Mouse (Mus musculus) urinary bladder, adult 18-20 months (tissue): ENCODE data around the gene Rbpj.
"Not testable (repeated sequence)": the region's sequence is repeated elsewhere in the genome, so short reads cannot be mapped to it uniquely, and the experiment has no call there.

Experiments used
- DNase-seq, 2 experiments: peaks; one replicate each; pipeline ENCODE4 v3.0.0; 2022; ENCODE audit warnings: low spot score in 2 of 2, mixed read lengths in 2 of 2

Gene Rbpj

GRCm38 (mm10) chr5:53550329-53550728 is 84.4 kb downstream of the Rbpj start:
- DNase-seq, result not testable (repeated sequence)

GRCm38 (mm10) chr5:53551394-53551793 is 85.4 kb downstream of the Rbpj start:
- DNase-seq, result no peak

- DNase-seq, result no peak
These were observed 86.0 kb downstream of the Rbpj start for GRCm38 (mm10) chr5:53551910-53552309.

- DNase-seq, result no peak
These were observed 87.3 kb downstream of the Rbpj start for GRCm38 (mm10) chr5:53553281-53553680.

DNA sequence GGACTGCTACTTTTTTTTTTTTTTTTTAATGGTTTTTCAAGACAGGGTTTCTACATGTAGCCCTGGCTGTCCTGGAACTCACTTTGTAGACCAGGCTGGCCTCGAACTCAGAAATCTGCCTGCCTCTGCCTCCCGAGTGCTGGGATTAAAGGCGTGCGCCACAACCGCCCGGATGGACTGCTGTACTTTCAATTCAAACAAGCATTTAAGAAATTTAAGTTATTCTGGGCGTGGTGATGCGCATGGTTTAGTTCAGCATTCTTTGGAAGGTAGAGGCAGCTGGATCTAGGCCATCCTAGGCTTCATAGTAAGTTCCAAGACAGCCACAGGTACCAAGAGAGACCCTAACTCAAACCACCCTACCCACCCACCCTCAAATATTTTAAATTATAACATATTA is 88.2 kb downstream of the Rbpj start:
- no peak for DNase-seq

GRCm38 (mm10) chr5:53554926-53555325 is 89.0 kb downstream of the Rbpj start:
- DNase-seq, result no peak

DNA sequence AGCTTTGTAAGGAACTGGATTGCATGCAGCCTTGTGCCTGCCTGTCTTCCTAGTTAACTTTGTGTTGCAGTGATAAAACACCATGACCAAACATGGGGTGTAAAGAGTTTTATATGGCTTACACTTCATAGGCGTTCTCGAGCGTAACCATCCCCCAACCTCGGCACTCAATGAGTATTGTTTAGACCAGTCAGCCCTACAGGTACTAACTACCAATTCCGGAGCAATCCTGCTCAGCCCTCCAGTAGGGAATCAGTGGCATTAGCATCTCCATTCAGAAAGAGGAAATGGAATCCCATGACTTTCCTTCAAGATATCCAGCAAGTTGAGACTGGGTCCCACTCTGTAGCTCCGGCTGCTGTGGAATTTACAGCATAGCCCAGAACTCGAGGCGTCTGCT is 89.5 kb downstream of the Rbpj start:
- DNase-seq, result no peak

DNA sequence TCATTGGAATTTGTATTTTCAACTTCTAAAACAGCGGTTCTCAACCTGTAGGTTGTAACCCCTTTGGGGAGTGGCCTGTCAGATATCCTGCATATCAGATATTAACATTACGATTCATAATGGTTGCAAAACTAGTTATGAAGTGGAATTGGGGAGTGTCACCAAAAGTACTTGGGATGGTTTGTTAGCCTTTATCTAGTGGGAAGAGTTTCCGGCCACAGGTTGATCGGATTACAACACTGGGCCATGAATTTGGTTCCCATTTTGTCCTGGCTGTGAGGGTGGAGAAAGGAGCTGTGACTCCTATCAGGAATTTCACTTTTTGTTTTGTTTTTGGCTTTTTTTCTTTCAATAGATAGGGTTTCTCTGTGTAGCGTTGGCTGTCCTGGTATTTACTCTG is 90.0 kb downstream of the Rbpj start:
- DNase-seq, result no peak

DNA sequence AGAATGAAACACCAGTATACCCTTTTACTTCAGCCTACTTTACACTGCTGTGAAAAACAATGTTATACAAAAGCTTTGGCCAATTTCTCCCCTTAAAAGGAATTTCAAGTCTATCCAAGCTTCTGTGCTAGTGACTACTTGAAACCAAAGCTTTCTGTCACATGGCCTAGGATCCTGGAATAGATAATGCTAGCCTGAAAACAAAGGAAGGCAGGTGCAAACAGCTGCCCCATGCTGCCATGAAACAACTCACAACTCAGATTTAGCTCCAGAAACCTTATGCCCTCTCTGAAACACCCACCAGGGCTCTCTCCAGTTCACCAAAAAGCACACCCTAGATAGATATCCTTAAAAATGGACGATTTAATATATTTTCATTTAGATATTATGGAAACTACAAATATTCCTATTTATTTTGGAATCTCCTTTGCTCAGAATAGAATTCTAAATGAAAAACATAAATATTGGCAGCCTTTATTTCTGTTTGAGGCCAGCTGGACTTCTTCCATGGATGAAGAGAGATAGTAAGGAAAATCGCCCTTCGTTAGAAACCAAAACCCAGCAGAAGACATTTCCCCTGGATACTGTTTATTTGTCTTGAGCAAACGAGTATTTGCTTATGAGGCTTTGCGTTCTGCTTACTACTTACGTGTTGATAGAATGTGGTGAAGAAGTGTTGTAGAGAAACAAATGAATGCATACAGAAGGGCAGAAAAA is 91.8 kb downstream of the Rbpj start:
- no peak for DNase-seq

GRCm38 (mm10) chr5:53561160-53561559 is 95.2 kb downstream of the Rbpj start:
- DNase-seq, result no peak

DNA sequence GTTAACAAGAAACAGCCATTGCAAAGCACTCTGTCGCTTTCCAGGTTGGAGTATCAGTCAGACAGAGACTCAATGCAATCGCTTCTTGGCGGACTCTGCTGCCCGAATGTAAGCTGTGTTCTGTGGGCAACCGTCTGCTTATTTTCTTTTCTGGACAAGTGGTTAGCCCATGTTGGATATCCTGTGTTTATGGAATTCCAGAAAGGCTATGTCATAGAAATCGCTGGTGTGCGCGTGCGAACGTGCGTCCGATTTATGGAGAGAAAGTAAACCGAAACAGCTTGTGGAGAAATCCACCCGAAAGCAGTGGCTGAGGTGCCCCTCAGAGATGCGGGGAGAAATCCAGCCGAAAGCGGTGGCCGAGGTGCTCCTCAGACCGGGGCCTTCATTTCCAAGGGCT is 98.4 kb downstream of the Rbpj start:
- no peak for DNase-seq

DNA sequence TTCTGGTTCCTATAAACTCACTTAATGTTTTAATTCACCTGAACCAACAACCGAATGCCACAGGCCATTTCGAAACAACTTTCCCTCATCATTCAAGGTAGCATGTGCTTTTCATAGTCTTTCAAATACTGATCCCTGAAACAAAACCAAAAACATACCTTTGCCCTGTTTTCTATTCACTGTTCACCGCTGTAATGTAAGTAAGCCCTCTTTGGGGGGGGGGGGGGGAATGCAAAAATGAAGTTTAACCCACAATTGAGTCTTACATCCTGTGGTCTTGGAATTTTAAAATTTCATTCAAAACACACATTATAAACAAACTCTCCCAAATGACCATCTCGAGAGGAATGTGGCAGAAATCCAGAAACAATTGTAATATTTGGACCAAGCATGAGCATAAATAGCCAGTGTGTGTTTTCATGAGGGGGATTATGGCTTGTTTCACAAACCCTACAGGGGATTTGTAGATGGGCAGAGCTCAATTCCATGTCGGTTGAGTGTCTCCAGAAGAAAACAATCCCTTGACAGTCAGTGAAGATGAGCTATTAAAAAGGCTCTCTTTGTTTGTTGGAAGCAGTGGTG is 99.4 kb downstream of the Rbpj start:
- DNase-seq, result no peak

DNA sequence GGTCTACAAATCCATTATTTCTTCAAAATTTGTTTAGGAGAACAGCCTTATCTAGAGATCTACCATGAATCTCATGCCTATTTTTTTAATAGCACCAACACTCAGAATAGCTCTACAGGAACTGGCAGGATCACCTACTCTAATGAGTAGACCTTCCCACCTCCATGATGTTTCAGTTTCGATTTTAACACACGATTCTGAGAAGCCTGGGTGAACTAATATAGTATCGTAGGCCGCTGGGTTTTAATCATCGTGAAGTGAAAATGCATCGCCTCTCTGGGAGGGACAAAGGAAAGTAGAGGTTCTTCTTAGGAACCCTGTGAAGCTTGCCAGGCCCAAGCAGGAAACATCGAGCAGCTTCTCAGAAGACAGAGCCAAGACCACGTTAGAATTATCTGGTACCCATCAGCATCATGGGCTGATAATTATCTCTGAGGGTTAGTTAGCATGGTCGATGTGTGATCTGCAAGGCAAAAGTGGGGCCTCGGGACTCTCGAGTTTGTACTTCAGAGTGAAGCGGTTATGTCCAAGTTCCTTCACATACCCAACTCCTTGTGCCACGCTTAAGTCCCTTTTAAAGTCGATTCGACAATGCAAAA is 100.6 kb downstream of the Rbpj start:
- DNase-seq, result no peak

DNA sequence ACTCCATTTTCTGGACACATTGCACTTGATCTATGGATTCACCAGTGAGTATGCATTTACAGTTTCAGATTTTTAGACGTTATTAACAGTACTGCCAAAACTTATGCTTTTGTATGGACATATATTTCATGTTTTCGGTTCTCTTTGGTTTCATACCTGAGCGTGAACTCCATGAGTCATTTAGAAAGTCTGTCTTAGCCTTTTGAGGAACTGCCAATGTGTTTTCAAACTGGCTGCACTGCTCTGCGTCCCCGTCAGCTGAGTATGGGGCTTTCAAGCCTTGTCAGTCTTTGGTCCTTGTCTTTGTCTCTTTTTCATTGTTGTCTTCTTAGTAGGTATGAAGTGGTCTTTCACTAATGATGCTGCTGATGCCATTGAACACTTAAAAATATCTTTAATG is 106.5 kb downstream of the Rbpj start:
- DNase-seq, result no peak

DNA sequence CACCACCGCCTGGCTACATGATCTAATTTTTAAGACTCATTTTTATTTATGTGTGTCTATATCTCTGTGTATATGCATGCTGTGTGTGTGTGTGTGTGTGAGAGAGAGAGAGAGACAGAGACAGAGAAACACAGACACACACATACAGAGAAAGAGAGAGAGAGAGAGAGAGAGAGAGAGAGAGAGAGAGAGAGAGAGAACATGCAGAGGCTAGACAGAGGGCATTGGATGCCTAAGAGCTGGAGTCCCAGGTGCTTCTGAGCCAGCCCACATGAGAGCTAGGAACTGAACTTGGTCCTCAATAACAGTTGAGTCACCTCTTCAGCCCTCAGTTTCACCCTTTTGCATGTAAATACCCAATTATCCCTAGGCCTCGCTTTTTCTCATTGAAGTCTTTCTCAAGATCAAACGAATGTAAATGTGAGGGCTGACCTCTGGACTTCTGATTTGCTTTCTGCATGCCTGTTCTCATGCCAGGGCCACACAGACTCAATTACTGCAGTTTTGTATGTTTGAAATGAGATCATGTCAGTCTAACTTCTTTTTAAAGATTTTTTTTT is 109.0 kb downstream of the Rbpj start:
- no peak for DNase-seq

DNA sequence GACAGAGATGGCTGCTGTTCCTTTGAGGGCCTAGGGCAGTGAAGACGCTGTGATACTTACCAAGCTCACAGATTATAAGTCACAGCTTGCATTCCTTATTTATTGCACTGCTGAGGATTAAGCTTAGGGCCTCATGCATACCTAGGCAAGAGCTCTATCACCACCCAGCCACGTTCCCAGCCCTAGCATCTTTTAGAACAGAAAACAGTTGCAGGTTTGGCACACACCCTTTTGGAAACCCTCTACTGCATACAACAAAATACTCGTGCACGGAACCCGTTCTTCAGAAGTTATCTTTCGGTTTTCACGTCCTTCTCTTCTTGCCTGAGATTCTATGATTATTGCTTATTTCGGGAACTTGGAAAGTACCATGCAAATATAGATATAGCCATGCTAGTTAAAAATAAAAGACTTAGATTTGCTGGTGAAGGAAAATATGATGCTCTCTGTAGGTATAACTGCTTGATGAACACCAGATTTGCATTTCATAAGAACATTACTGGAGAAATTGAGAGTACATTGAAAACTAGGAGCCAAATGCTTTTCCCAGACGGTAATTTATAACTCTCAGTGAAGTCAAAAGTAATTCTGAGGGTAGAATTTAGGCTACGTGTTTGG is 111.4 kb downstream of the Rbpj start:
- DNase-seq, result no peak

DNA sequence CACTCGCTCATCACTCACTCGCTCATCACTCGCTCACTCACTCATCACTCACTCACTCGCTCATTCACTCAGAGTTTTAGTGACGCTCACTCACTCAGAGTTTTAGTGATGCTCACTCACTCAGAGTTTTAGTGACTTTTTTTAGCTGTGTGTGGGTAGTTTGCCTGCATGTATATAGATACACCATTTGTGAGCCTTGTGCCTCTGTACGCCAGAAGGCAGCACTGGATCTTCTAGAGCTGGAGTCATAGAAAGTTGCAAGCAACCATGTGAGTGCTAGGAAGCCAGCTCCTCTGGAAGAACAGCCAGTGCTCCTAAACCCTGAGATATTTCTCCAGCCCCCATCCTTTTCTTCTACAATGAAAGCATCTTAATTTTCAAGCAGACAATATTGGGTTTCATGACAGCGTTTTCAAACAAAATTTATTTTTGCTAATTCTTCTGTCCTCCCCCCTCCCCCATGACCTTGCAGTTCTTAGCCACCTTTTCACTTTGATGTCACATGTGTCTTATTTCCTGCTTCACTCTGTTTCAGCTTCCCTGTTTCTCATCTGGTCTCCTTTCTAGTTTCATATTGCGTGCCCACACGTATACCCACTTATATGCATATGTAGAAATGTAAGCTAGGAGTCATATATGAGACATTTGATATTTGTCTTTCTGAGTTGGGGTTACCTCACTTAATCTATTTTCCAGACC is 118.3 kb downstream of the Rbpj start:
- no peak for DNase-seq

GRCm38 (mm10) chr5:53588421-53589171 is 122.6 kb downstream of the Rbpj start:
- no peak for DNase-seq

- DNase-seq, result peak; percentile 91 to 95
These were observed 123.4 kb downstream of the Rbpj start for GRCm38 (mm10) chr5:53589172-53589960.

DNA sequence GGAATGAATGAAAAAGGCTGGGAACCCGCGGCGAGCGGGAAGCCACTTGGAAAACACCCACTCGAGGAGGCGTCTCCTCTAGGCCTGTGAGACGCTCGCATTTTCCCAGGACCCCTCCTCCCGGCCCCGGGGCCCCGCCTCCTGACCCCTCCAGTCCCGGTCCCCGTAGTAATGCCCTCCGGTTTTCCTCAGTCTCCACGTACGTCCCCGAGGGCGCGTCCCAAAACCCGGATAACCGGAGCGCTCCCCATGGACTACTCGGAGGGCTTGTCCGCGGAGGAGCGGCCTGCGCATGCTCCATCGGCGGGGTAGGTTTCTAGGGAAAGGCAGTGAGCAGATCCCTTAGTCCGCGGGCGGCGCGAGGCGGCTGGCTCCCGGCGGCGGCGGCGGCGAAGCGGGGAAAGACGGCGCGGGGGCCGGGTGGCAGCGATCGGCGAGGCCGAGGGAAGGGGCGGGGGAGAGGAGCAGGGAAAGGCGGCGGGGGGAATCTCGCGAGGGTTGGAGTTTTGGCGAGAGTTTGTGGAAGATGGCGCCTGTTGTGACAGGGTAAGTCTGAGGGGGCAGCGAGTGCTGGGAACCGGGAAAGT is 124.3 kb downstream of the Rbpj start:
- DNase-seq, result peak; percentile 99
